Mouse (Mus musculus): Measurements from ENCODE around the gene Gpt2.
A peak's percentile ranks its signal among the peaks of the same experiment; 100 is the strongest.

Gpt2 gene

GRCm38 (mm10) chr8:85492125-85492875, at the start of gene Gpt2:
TSS of gene Gpt2 (plus strand) at chr8:85492576.
- peak; percentile 94 for DNase-seq (ENCODE audit: low spot score)

- no peak for DNase-seq (ENCODE audit: low spot score)
Measured at GRCm38 (mm10) chr8:85444092-85444491, 48.3 kb upstream of the Gpt2 start.

GRCm38 (mm10) chr8:85445936-85446685, 46.3 kb upstream of the Gpt2 start:
- no peak for DNase-seq (ENCODE audit: low spot score)

GRCm38 (mm10) chr8:85450335-85450734, 42.0 kb upstream of the Gpt2 start:
- DNase-seq (ENCODE audit: low spot score) = no peak

- no peak for DNase-seq (ENCODE audit: low spot score)
Measured at GRCm38 (mm10) chr8:85452328-85452727, 40.0 kb upstream of the Gpt2 start.

GRCm38 (mm10) chr8:85453256-85453655, 39.1 kb upstream of the Gpt2 start:
- no peak for DNase-seq (ENCODE audit: low spot score)

GRCm38 (mm10) chr8:85454750-85455149, 37.6 kb upstream of the Gpt2 start:
- no peak for DNase-seq (ENCODE audit: low spot score)

GRCm38 (mm10) chr8:85456536-85456935, 35.8 kb upstream of the Gpt2 start:
- DNase-seq (ENCODE audit: low spot score) = peak; percentile 51

- no peak for DNase-seq (ENCODE audit: low spot score)
Measured at GRCm38 (mm10) chr8:85459582-85459981, 32.8 kb upstream of the Gpt2 start.

- no peak for DNase-seq (ENCODE audit: low spot score)
Measured at GRCm38 (mm10) chr8:85460804-85461203, 31.6 kb upstream of the Gpt2 start.

GRCm38 (mm10) chr8:85461377-85461776, 31.0 kb upstream of the Gpt2 start:
- no peak for DNase-seq (ENCODE audit: low spot score)

- DNase-seq (ENCODE audit: low spot score) = no peak
Measured at GRCm38 (mm10) chr8:85462441-85462840, 29.9 kb upstream of the Gpt2 start.

- DNase-seq (ENCODE audit: low spot score) = no peak
Measured at GRCm38 (mm10) chr8:85464316-85464715, 28.1 kb upstream of the Gpt2 start.

- no peak for DNase-seq (ENCODE audit: low spot score)
Measured at GRCm38 (mm10) chr8:85466056-85466455, 26.3 kb upstream of the Gpt2 start.

- no peak for DNase-seq (ENCODE audit: low spot score)
Measured at GRCm38 (mm10) chr8:85470753-85471152, 21.6 kb upstream of the Gpt2 start.

- no peak for DNase-seq (ENCODE audit: low spot score)
Measured at GRCm38 (mm10) chr8:85472800-85473199, 19.6 kb upstream of the Gpt2 start.

- no peak for DNase-seq (ENCODE audit: low spot score)
Measured at GRCm38 (mm10) chr8:85473246-85473645, 19.1 kb upstream of the Gpt2 start.

- DNase-seq (ENCODE audit: low spot score) = no peak
Measured at GRCm38 (mm10) chr8:85474924-85475323, 17.5 kb upstream of the Gpt2 start.

GRCm38 (mm10) chr8:85476970-85477545, 15.3 kb upstream of the Gpt2 start:
- DNase-seq (ENCODE audit: low spot score) = no peak

GRCm38 (mm10) chr8:85478397-85478796, 14.0 kb upstream of the Gpt2 start:
- no peak for DNase-seq (ENCODE audit: low spot score)

- no peak for DNase-seq (ENCODE audit: low spot score)
Measured at GRCm38 (mm10) chr8:85479710-85480109, 12.7 kb upstream of the Gpt2 start.

- no peak for DNase-seq (ENCODE audit: low spot score)
Measured at GRCm38 (mm10) chr8:85481900-85482299, 10.5 kb upstream of the Gpt2 start.

- DNase-seq (ENCODE audit: low spot score) = no peak
Measured at GRCm38 (mm10) chr8:85482427-85482826, 9.9 kb upstream of the Gpt2 start.
